Mouse (Mus musculus) embryonic facial prominence, embryonic 12.5 days (tissue): ENCODE measurements at regions not wholly inside any gene's neighbourhood (a gene's known extent, or its start where the extent isn't known, plus 50 kb on each side); places are given as distances from the start of the nearest gene placed in this dataset.
A peak's percentile ranks its signal among the peaks of the same experiment; 100 is the strongest.

Source experiments
- ATAC-seq: fragments of 200-750 bp; cut with Nextera tagmentation; 2 replicates; pipeline ENCODE4 v1.8.0; 2017; ENCODE audit not compliant: insufficient number of reproducible peaks, insufficient read depth, low FRiP score, low TSS enrichment
- H3K27ac ChIP-seq: fragments of 300-500 bp; sonication (generic); 2 replicates; pipeline ENCODE4 v1.5.1; 2016; ENCODE audit warnings: mild to moderate bottlenecking
- H3K27me3 ChIP-seq: fragments of 300-500 bp; sonication (generic); 2 replicates; pipeline ENCODE4 v1.6.1; 2016; ENCODE audit warnings: mild to moderate bottlenecking, moderate library complexity
- H3K36me3 ChIP-seq: fragments of 300-500 bp; sonication (generic); 2 replicates; pipeline ENCODE4 v1.6.1; 2016; ENCODE audit warnings: mild to moderate bottlenecking
- H3K4me1 ChIP-seq: fragments of 300-500 bp; sonication (generic); 2 replicates; pipeline ENCODE4 v1.6.1; 2016
- H3K4me2 ChIP-seq: fragments of 300-500 bp; sonication (generic); replicated peaks from 2 replicates; pipeline ENCODE4 v1.6.1; 2016; ENCODE audit warnings: mild to moderate bottlenecking, moderate library complexity
- H3K4me3 ChIP-seq: fragments of 300-500 bp; sonication (generic); 2 replicates; pipeline ENCODE4 v1.5.1; 2016; ENCODE audit warnings: mild to moderate bottlenecking
- H3K9ac ChIP-seq: fragments of 300-500 bp; sonication (generic); 2 replicates; pipeline ENCODE4 v1.6.1; 2016; ENCODE audit warnings: mild to moderate bottlenecking, moderate library complexity
- H3K9me3 ChIP-seq: fragments of 300-500 bp; sonication (generic); 2 replicates; pipeline ENCODE4 v1.6.1; 2016; ENCODE audit warnings: mild to moderate bottlenecking, moderate library complexity
- WGBS: fragments of 180-500 bp; shearing (Covaris S2); methylation state at CpG from one replicate; pipeline ENCODE4 v1.1.7; 2016; 5-methylcytosine and 5-hydroxymethylcytosine counted together

GRCm38 (mm10) chr13:107888571-107889451 is 155.4 kb upstream of the Smim15 start:
- Histone ChIP-seq H3K9ac (peak overlapping the region; percentile 90), H3K36me3 (no peaks in the 10 kb centered on the region), H3K4me3 (peak overlapping the region; percentile 83), H3K27ac (peak overlapping the region; percentile 83), H3K4me2 (peak overlapping the region; percentile 56), H3K9me3 (no peaks in the 10 kb centered on the region), H3K4me1 (peaks cover 23% of the 10 kb centered on the region), H3K27me3 (0 out of 2 replicates have a peak, but pooled peaks cover 6% of the 10 kb centered on the region)
- WGBS, result under 1% methylated on average over 100 of the region's 127 CpGs
- no peak for ATAC-seq

GRCm38 (mm10) chr13:107888231-107888555 is 156.1 kb upstream of the Smim15 start:
- H3K27ac ChIP-seq, result peak overlapping the region; percentile 83
- ATAC-seq, result no peak
- peaks cover 26% of the 10 kb centered on the region for H3K4me1 ChIP-seq
- H3K9me3 ChIP-seq, result no peaks in the 10 kb centered on the region
- 0 out of 2 replicates have a peak, but pooled peaks cover 6% of the 10 kb centered on the region for H3K27me3 ChIP-seq
- peak overlapping the region; percentile 56 for H3K4me2 ChIP-seq
- peak overlapping the region; percentile 83 for H3K4me3 ChIP-seq
- H3K9ac ChIP-seq, result peak overlapping the region; percentile 90
- no peaks in the 10 kb centered on the region for H3K36me3 ChIP-seq
- under 1% methylated on average over 9 of the region's 9 CpGs for whole genome bisulfite sequencing

GRCm38 (mm10) chr13:107887366-107888230 is 156.6 kb upstream of the Smim15 start:
- H3K9ac ChIP-seq, result peak overlapping the region; percentile 90
- H3K9me3 ChIP-seq, result no peaks in the 10 kb centered on the region
- WGBS, result 1% methylated on average over 16 of the region's 16 CpGs
- no peaks in the 10 kb centered on the region for H3K36me3 ChIP-seq
- no peak for ATAC-seq
- H3K27me3 ChIP-seq, result 0 out of 2 replicates have a peak, but pooled peaks cover 4% of the 10 kb centered on the region
- H3K4me1 ChIP-seq, result peaks cover 28% of the 10 kb centered on the region
- H3K27ac ChIP-seq, result peak overlapping the region; percentile 83; the same call in 1 of the 2 replicates
- H3K4me2 ChIP-seq, result peak overlapping the region; percentile 56
- H3K4me3 ChIP-seq, result peak overlapping the region; percentile 83

- WGBS, result 80% methylated on average over 3 of the region's 3 CpGs
Observed at GRCm38 (mm10) chr13:107884836-107885235, 159.4 kb upstream of the Smim15 start.

GRCm38 (mm10) chr13:107882337-107882736 is 161.9 kb upstream of the Smim15 start:
- Histone ChIP-seq H3K9me3 (no peaks in the 10 kb centered on the region), H3K36me3 (no peaks in the 10 kb centered on the region), H3K27me3 (no peaks in the 10 kb centered on the region), H3K4me1 (peaks cover 25% of the 10 kb centered on the region), H3K9ac (no peak overlapping the region), H3K4me3 (no peak overlapping the region), H3K4me2 (no peak overlapping the region), H3K27ac (no peak overlapping the region)
- ATAC-seq, result no peak
- 82% methylated on average over 5 of the region's 5 CpGs for WGBS

More at GRCm38 (mm10) chr13:107884836-107885235, 159.4 kb upstream of the Smim15 start:
- Histone ChIP-seq H3K9ac (no peak overlapping the region), H3K27ac (no peak overlapping the region), H3K9me3 (no peaks in the 10 kb centered on the region), H3K4me2 (no peak overlapping the region), H3K36me3 (no peaks in the 10 kb centered on the region), H3K4me1 (peaks cover 31% of the 10 kb centered on the region), H3K27me3 (no peaks in the 10 kb centered on the region), H3K4me3 (no peak overlapping the region)
- ATAC-seq, result no peak

- Histone ChIP-seq H3K27ac (no peak overlapping the region), H3K4me3 (no peak overlapping the region), H3K4me1 (peaks cover 17% of the 10 kb centered on the region), H3K27me3 (no peaks in the 10 kb centered on the region), H3K9ac (no peak overlapping the region), H3K4me2 (no peak overlapping the region), H3K9me3 (no peaks in the 10 kb centered on the region), H3K36me3 (no peaks in the 10 kb centered on the region)
- WGBS, result 93% methylated on average over 2 of the region's 2 CpGs
- no peak for ATAC-seq
Observed at GRCm38 (mm10) chr13:107880551-107880950, 163.7 kb upstream of the Smim15 start.

- no peak overlapping the region for H3K4me2 ChIP-seq
- peaks cover 13% of the 10 kb centered on the region for H3K4me1 ChIP-seq
- H3K9me3 ChIP-seq, result no peaks in the 10 kb centered on the region
- H3K27ac ChIP-seq, result no peak overlapping the region
- H3K36me3 ChIP-seq, result no peaks in the 10 kb centered on the region
- ATAC-seq, result no peak
- H3K27me3 ChIP-seq, result no peaks in the 10 kb centered on the region
- WGBS, result 71% methylated on average over 7 of the region's 8 CpGs
- H3K9ac ChIP-seq, result no peak overlapping the region
- no peak overlapping the region for H3K4me3 ChIP-seq
Observed at GRCm38 (mm10) chr13:107879535-107879934, 164.7 kb upstream of the Smim15 start.

GRCm38 (mm10) chr13:107878980-107879379 is 165.3 kb upstream of the Smim15 start:
- Histone ChIP-seq H3K4me1 (peaks cover 9% of the 10 kb centered on the region; the same call in 1 of the 2 replicates), H3K4me2 (no peak overlapping the region), H3K36me3 (no peaks in the 10 kb centered on the region), H3K9me3 (no peaks in the 10 kb centered on the region), H3K9ac (no peak overlapping the region), H3K27ac (no peak overlapping the region), H3K4me3 (no peak overlapping the region), H3K27me3 (no peaks in the 10 kb centered on the region)
- no peak for ATAC-seq
- 96% methylated on average over 3 of the region's 3 CpGs for WGBS

GRCm38 (mm10) chr13:107873244-107873667 is 171.0 kb upstream of the Smim15 start:
- H3K36me3 ChIP-seq, result no peaks in the 10 kb centered on the region
- no peaks in the 10 kb centered on the region for H3K27me3 ChIP-seq
- H3K4me2 ChIP-seq, result no peak overlapping the region
- H3K9ac ChIP-seq, result no peak overlapping the region
- no peak overlapping the region for H3K4me3 ChIP-seq
- ATAC-seq, result no peak
- H3K27ac ChIP-seq, result no peak overlapping the region
- no peaks in the 10 kb centered on the region for H3K9me3 ChIP-seq
- WGBS, result 74% methylated on average over 2 of the region's 2 CpGs
- H3K4me1 ChIP-seq, result peaks cover 16% of the 10 kb centered on the region

- peaks cover 16% of the 10 kb centered on the region for H3K4me1 ChIP-seq
- no peaks in the 10 kb centered on the region for H3K27me3 ChIP-seq
- H3K4me2 ChIP-seq, result no peak overlapping the region
- no peak overlapping the region for H3K27ac ChIP-seq
- ATAC-seq, result no peak
- 77% methylated on average over 8 of the region's 8 CpGs for WGBS
- H3K36me3 ChIP-seq, result no peaks in the 10 kb centered on the region
- H3K9me3 ChIP-seq, result no peaks in the 10 kb centered on the region
- no peak overlapping the region for H3K9ac ChIP-seq
- no peak overlapping the region for H3K4me3 ChIP-seq
Observed at GRCm38 (mm10) chr13:107872574-107872973, 171.7 kb upstream of the Smim15 start.

- H3K4me2 ChIP-seq, result no peak overlapping the region
- no peaks in the 10 kb centered on the region for H3K27me3 ChIP-seq
- H3K9ac ChIP-seq, result no peak overlapping the region
- H3K9me3 ChIP-seq, result no peaks in the 10 kb centered on the region
- no peak overlapping the region for H3K27ac ChIP-seq
- WGBS, result 47% methylated on average over 10 of the region's 10 CpGs
- H3K4me1 ChIP-seq, result peaks cover 16% of the 10 kb centered on the region
- ATAC-seq, result no peak
- H3K36me3 ChIP-seq, result no peaks in the 10 kb centered on the region
- H3K4me3 ChIP-seq, result no peak overlapping the region
Observed at GRCm38 (mm10) chr13:107872137-107872536, 172.1 kb upstream of the Smim15 start.
